Mouse (Mus musculus) bone marrow macrophage, adult 2 months (primary cell): Measurements from ENCODE around the gene Pnpt1.

Experiments used
- CTCF ChIP-seq: IDR thresholded peaks from 2 replicates; pipeline ENCODE4 v1.5.1; 2012; ENCODE audit warnings: low read depth, mild to moderate bottlenecking, low read length, moderate library complexity
- POLR2A ChIP-seq: IDR thresholded peaks from 2 replicates; pipeline ENCODE4 v1.6.1; 2012; ENCODE audit warnings: mild to moderate bottlenecking, low read depth, low read length, borderline replicate concordance

- no peak for TF ChIP-seq CTCF
- TF ChIP-seq POLR2A, result no peak
Observed at GRCm38 (mm10) chr11:29173706-29174436, 43.3 kb downstream of the Pnpt1 start.
